Mouse (Mus musculus): ENCODE measurements around the gene Ipo5. TPM values are rescaled to one million over a fixed set of nuclear protein-coding genes. Genes with fewer than 3 reads are reported as not detected.

The Ipo5 gene
- polyA plus RNA-seq, 2 experiments = 41.9 to 48.4 TPM

- DNase-seq (ENCODE audit: low read depth in 3 of 3, low spot score in 3 of 3) = no peak
- H3K4me2 ChIP-seq (ENCODE audit: low read depth) = no peak overlapping the region
- H3K27me3 ChIP-seq (ENCODE audit: control insufficient read depth, insufficient read depth, low read length) = no peaks in the 10 kb centered on the region
- no peaks in the 10 kb centered on the region for H3K9me3 ChIP-seq (ENCODE audit: control insufficient read depth, low read length)
- TF ChIP-seq EP300 (IDR thresholded peaks at IDR 0.05; ENCODE audit: low read depth) (no peak), CTCF (IDR thresholded peaks at IDR 0.05; ENCODE audit: low read depth) (no peak)
- H3K36me3 ChIP-seq (replicated peaks; ENCODE audit: control insufficient read depth, insufficient read depth, low read depth) = no peaks in the 10 kb centered on the region
- no peak for ATAC-seq (ENCODE audit: insufficient read depth)
- H3K4me3 ChIP-seq (ENCODE audit: insufficient read depth in 1 of 2, low read depth in 2 of 2, low read length in 2 of 2) = no peak overlapping the region
- H3K9ac ChIP-seq (replicated peaks) = no peak overlapping the region
- no peak overlapping the region for H3K27ac ChIP-seq
- WGBS (ENCODE audit: insufficient replicate concordance) = 71% methylated on average over 8 of the region's 8 CpGs
- H3K4me1 ChIP-seq (replicated peaks; ENCODE audit: control insufficient read depth in 2 of 2, insufficient read depth in 2 of 2, low read length in 1 of 2) = no peaks in the 10 kb centered on the region
These were observed 42.5 kb upstream of the Ipo5 start for GRCm38 (mm10) chr14:120868494-120868893.

GRCm38 (mm10) chr14:120870736-120871135, 40.3 kb upstream of the Ipo5 start:
- Histone ChIP-seq H3K27ac (no peak overlapping the region), H3K27me3 (ENCODE audit: control insufficient read depth, insufficient read depth, low read length) (no peaks in the 10 kb centered on the region), H3K9ac (replicated peaks) (no peak overlapping the region), H3K9me3 (ENCODE audit: control insufficient read depth, low read length) (no peaks in the 10 kb centered on the region), H3K4me1 (replicated peaks; ENCODE audit: control insufficient read depth in 2 of 2, insufficient read depth in 2 of 2, low read length in 1 of 2) (no peaks in the 10 kb centered on the region), H3K4me2 (ENCODE audit: low read depth) (no peak overlapping the region), H3K4me3 (ENCODE audit: insufficient read depth in 1 of 2, low read depth in 2 of 2, low read length in 2 of 2) (no peak overlapping the region), H3K36me3 (replicated peaks; ENCODE audit: control insufficient read depth, insufficient read depth, low read depth) (no peaks in the 10 kb centered on the region)
- ATAC-seq (ENCODE audit: insufficient read depth) (no peak), DNase-seq (ENCODE audit: low read depth in 3 of 3, low spot score in 3 of 3) (no peak)
- 67% methylated on average over 5 of the region's 5 CpGs for WGBS (ENCODE audit: insufficient replicate concordance)
- TF ChIP-seq CTCF (IDR thresholded peaks at IDR 0.05; ENCODE audit: low read depth) (no peak), EP300 (IDR thresholded peaks at IDR 0.05; ENCODE audit: low read depth) (no peak)

- 80% methylated on average over 7 of the region's 7 CpGs for WGBS (ENCODE audit: insufficient replicate concordance)
- no peak overlapping the region for H3K4me3 ChIP-seq (ENCODE audit: insufficient read depth in 1 of 2, low read depth in 2 of 2, low read length in 2 of 2)
- DNase-seq (ENCODE audit: low read depth in 3 of 3, low spot score in 3 of 3) (no peak), ATAC-seq (ENCODE audit: insufficient read depth) (no peak)
- H3K4me2 ChIP-seq (ENCODE audit: low read depth) = no peak overlapping the region
- no peaks in the 10 kb centered on the region for H3K36me3 ChIP-seq (replicated peaks; ENCODE audit: control insufficient read depth, insufficient read depth, low read depth)
- H3K4me1 ChIP-seq (replicated peaks; ENCODE audit: control insufficient read depth in 2 of 2, insufficient read depth in 2 of 2, low read length in 1 of 2) = 0 out of 4 replicates have a peak, but pooled peaks cover 0 to 3% of the 10 kb centered on the region in 2 experiments
- H3K27ac ChIP-seq = no peak overlapping the region
- no peaks in the 10 kb centered on the region for H3K27me3 ChIP-seq (ENCODE audit: control insufficient read depth, insufficient read depth, low read length)
- TF ChIP-seq CTCF (IDR thresholded peaks at IDR 0.05; ENCODE audit: low read depth) (no peak), EP300 (IDR thresholded peaks at IDR 0.05; ENCODE audit: low read depth) (no peak)
- H3K9me3 ChIP-seq (ENCODE audit: control insufficient read depth, low read length) = no peaks in the 10 kb centered on the region
- H3K9ac ChIP-seq (replicated peaks) = no peak overlapping the region
These were observed 36.6 kb upstream of the Ipo5 start for GRCm38 (mm10) chr14:120874397-120874796.

GRCm38 (mm10) chr14:120875144-120875543, 35.9 kb upstream of the Ipo5 start:
- Histone ChIP-seq H3K4me3 (ENCODE audit: insufficient read depth in 1 of 2, low read depth in 2 of 2, low read length in 2 of 2) (no peak overlapping the region), H3K9ac (replicated peaks) (no peak overlapping the region), H3K27ac (no peak overlapping the region), H3K36me3 (replicated peaks; ENCODE audit: control insufficient read depth, insufficient read depth, low read depth) (no peaks in the 10 kb centered on the region), H3K4me1 (replicated peaks; ENCODE audit: control insufficient read depth in 2 of 2, insufficient read depth in 2 of 2, low read length in 1 of 2) (0 out of 4 replicates have a peak, but pooled peaks cover 0 to 3% of the 10 kb centered on the region in 2 experiments), H3K4me2 (ENCODE audit: low read depth) (no peak overlapping the region), H3K27me3 (ENCODE audit: control insufficient read depth, insufficient read depth, low read length) (no peaks in the 10 kb centered on the region), H3K9me3 (ENCODE audit: control insufficient read depth, low read length) (no peaks in the 10 kb centered on the region)
- 40% methylated on average over 9 of the region's 9 CpGs for WGBS (ENCODE audit: insufficient replicate concordance)
- no peak for ATAC-seq (ENCODE audit: insufficient read depth)
- TF ChIP-seq EP300 (IDR thresholded peaks at IDR 0.05; ENCODE audit: low read depth) (no peak), CTCF (IDR thresholded peaks at IDR 0.05; ENCODE audit: low read depth) (peak; percentile 45)
- DNase-seq (ENCODE audit: low read depth in 3 of 3, low spot score in 3 of 3) = no peak

- 47% methylated on average over 16 of the region's 16 CpGs for WGBS (ENCODE audit: insufficient replicate concordance)
These were observed 35.1 kb upstream of the Ipo5 start for GRCm38 (mm10) chr14:120875811-120876388.

More at GRCm38 (mm10) chr14:120875811-120876388, 35.1 kb upstream of the Ipo5 start:
- DNase-seq (ENCODE audit: low read depth in 3 of 3, low spot score in 3 of 3) (no peak), ATAC-seq (ENCODE audit: insufficient read depth) (no peak)
- Histone ChIP-seq H3K9ac (replicated peaks) (no peak overlapping the region), H3K9me3 (ENCODE audit: control insufficient read depth, low read length) (no peaks in the 10 kb centered on the region), H3K36me3 (replicated peaks; ENCODE audit: control insufficient read depth, insufficient read depth, low read depth) (no peaks in the 10 kb centered on the region), H3K4me2 (ENCODE audit: low read depth) (no peak overlapping the region), H3K4me1 (replicated peaks; ENCODE audit: control insufficient read depth in 2 of 2, insufficient read depth in 2 of 2, low read length in 1 of 2) (0 out of 4 replicates have a peak, but pooled peaks cover 0 to 3% of the 10 kb centered on the region in 2 experiments), H3K27ac (no peak overlapping the region), H3K27me3 (ENCODE audit: control insufficient read depth, insufficient read depth, low read length) (no peaks in the 10 kb centered on the region), H3K4me3 (ENCODE audit: insufficient read depth in 1 of 2, low read depth in 2 of 2, low read length in 2 of 2) (no peak overlapping the region)
- TF ChIP-seq CTCF (IDR thresholded peaks at IDR 0.05; ENCODE audit: low read depth) (no peak), EP300 (IDR thresholded peaks at IDR 0.05; ENCODE audit: low read depth) (no peak)
